Mouse (Mus musculus): ENCODE measurements at regions not wholly inside any gene's neighbourhood (a gene's known extent, or its start where the extent isn't known, plus 50 kb on each side); places are given as distances from the start of the nearest gene placed in this dataset.

DNA sequence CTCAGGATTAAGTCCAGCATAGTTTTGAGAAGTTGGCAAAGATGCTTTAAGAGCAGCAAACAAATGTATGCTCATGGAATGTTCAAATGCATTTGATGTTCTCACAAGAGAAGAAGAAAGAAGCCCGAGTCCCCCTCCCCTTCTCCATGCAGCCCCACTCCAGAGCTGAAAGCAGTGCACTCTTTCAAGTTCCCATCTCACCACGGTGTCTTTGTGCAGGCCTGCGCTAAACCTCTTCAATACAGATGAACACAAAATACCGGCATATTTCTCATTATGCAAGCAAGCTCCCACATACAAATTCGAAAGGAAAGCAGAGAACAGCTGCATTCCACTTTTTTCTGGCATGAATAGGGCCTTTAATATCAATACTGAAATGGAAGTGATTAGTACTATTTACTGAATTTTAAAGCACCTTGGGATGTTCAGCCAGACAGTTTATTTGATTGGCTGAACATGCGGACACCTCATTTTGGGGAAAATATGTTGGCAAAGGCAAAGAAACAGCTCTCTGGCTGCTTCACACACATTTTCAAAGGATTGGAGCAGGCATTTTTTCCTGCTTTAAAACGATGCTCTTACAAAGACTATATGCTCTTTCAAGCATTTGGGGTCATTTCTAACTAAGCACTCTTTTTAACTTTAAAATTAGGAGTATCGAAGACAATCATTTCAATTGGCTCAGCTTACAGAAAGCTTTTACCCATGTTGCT lies 595.8 kb downstream of the Car8 start:
- DNase-seq (ENCODE audit: low spot score in 2 of 2): no peak

DNA sequence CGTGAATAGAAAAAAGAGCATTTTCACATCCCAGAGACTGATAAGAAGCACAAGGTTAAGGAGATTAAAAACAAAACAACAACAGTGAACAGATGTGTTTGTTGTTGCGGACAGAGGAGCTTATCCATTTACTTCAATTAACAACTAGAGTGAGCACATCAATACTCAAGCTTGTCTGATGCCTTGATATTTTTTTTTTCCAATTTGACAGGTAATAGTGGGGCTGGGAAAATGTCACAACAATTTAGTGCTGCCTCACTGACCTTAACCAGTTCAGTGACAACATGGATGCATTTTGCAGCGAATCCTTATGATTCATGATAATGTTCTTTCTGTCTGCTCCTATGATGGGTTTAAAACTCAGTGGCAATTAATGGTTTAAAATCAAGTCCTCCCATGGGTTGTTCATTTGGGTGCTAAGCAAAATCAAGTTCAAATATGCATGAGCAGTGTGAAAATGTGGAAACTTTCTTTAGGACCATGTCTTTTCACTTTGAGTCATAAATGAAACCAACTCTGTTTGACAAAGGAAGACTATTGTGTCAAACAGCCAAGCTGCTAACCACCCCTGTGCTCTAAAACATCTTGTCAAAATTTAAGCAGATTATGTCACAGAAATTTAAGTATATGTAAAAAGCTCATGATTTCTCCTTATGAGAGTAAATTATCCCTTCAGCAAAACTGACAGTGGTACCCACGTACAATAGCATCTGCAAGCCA lies 641.0 kb downstream of the Car8 start:
- DNase-seq (ENCODE audit: low spot score in 2 of 2): no peak

DNA sequence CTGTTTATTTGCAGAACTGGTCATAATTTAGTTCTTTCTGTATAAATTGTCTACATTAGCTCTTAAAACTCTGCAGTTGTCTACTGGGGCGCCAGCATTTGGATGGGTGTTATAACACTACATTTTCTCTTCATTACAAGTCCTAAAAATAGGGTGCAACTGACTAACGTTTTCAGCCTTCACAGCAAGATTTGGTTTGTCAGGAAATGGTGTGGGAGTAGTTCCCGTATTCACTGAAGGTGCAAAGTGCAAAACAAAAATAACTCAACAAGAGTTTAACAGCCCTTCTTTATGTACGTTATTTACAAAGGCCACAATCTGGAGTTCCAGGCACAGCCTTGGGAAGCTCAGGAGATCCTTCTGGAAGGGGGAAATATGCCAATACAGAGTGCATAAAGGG lies 642.7 kb downstream of the Car8 start:
- DNase-seq (ENCODE audit: low spot score in 2 of 2): no peak

DNA sequence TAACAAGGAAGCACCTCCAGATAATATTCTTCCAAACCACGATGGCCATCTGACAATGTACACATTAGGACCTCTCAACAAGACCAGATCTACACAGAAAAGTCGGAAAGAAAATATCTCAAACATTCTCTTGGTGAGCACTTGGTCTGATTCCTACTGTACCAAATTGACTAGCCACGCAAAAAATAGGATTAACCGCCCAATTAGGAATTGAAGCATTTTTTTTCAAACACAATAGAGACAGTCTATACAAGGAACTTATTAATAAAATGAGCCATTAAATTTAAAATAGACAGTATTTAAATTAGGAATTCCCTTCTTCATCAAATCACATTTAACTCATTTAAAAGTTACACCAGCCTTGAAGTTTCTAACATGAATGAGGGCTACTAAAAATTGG lies 655.0 kb downstream of the Car8 start:
- DNase-seq (ENCODE audit: low spot score in 2 of 2): no peak

DNA sequence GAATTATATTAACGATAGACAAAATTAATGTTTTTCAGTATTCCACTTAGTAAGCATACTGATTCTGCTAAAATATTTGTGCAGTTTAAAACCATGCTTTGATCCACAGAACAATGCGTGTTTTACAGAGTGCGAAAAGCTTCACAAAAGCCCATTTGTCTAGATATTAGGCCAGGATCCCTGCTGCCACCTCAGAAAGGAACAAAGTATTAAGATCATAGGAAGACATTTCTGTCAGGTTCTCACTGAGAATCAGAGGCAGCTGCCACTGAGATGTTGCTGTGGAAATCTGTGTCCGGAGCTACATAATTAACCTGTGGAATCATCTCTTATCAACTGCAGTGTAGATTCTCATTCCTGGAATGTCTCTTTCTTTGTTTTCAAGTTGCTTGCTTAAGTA lies 656.9 kb downstream of the Car8 start:
- DNase-seq (ENCODE audit: low spot score in 2 of 2): no peak

DNA sequence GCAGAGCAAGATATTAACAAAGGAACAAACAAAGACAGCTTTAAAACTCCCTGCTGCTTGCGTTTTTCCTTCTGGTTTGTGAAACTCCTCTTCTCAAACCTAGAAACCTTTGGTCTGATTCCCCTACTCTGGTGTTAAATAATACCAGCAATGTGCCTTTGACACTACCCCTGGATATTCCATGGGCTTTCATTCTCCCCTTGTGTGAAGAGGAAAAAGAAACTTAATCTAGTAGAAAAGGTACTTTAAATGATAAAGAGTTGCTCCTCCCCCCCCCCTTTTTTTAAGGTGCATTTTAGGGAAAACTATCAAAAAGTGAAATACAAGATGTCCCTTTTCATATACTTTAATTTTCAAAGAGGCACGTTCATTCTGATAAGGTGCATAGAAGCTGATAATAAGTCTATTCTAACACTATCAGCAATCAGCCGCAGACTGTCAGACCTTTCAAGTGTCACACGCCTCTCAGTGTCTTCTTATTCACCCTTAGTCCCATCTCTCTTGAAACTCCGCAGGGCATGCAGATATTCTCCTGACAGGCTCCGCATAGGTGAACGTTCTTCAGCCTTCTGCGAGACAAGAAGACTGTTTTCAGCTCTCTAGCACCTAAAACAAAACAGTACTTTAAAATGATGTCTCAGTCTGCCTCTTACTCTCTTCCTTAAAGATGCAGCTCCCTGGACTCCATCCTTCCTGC lies 657.5 kb downstream of the Car8 start:
- DNase-seq (ENCODE audit: low spot score in 2 of 2): no peak

DNA sequence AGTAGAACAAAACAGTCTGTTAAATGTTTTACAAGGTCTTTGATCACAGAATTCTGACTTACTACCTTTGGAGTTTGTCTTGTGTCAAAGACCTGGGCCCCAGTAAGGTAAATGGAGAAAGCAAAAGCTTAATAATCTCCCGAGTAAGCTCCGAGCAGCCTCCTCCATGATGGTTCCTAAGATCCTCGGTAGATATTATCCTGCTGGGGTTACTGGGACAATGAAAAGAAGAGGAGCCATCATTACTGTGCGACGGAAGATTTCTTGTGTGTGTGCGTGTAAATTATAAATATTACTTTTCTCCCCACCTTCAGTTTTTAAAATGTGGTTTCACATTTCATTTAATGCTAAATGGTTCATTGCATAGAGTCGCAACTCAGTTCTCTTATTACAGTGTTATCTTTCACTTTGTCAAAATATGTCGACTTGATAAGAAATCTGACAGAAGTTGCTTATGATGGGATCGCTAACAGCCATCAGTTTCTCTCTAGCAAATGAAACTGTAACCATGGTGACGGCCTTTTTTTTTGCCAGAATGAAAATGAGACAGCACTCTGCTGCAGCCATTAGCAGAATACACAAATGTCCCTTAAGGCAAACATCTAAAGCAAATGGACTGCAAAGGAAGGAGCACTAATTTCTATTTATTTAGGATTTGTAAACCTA lies 658.2 kb downstream of the Car8 start:
- DNase-seq (ENCODE audit: low spot score in 2 of 2): no peak

DNA sequence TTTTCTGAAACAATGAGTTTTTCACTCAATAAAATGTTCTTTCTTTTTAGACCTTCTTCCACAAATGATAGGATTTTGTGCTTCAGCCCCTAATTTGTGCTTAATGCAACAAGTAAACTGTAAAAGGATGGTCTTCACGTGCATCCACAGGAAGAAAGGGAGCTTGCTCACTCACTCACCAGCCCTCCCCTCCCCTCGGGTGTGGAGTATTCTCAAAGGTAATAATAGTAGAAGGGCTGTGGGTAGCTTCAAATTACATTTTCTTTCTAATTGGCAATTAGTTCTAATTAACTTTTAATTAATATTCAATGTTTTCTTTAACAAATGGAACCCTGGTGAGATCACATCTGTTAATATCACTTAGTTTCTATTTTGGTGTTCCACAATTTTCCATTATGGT lies 664.8 kb downstream of the Car8 start:
- DNase-seq (ENCODE audit: low spot score in 2 of 2): no peak

DNA sequence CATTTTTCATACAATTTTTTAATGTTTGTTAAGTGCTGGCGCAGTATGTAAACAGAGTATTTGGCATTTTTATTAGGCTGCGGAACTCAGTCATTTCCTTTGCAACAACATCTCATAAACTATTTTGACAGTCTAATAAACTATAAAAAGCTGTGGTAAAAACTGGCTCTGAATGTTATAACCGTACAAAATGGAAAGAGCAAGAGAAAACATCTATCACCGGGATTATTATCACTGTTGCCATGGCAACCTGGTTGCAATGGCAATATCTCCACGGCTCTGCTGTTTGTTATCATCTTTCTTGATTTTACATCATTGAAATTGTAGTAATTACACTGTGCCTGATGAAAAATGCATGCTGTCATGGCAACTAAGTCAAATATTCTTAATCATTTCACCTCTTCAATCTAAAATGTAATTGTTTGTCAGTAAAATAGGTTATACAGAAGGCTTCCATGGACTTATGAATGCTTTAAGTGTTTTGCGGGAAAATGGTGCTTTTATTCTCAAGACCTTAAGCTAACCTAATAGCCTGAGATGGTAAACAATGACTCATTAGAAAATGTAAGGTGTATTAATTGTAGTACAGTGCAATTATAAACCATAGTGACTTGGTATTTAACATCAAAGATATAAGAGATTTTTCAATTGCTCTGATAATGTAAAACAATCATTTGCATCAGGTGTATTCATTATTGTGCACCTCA lies 671.0 kb downstream of the Car8 start:
- no peak for DNase-seq (ENCODE audit: low spot score in 2 of 2)

DNA sequence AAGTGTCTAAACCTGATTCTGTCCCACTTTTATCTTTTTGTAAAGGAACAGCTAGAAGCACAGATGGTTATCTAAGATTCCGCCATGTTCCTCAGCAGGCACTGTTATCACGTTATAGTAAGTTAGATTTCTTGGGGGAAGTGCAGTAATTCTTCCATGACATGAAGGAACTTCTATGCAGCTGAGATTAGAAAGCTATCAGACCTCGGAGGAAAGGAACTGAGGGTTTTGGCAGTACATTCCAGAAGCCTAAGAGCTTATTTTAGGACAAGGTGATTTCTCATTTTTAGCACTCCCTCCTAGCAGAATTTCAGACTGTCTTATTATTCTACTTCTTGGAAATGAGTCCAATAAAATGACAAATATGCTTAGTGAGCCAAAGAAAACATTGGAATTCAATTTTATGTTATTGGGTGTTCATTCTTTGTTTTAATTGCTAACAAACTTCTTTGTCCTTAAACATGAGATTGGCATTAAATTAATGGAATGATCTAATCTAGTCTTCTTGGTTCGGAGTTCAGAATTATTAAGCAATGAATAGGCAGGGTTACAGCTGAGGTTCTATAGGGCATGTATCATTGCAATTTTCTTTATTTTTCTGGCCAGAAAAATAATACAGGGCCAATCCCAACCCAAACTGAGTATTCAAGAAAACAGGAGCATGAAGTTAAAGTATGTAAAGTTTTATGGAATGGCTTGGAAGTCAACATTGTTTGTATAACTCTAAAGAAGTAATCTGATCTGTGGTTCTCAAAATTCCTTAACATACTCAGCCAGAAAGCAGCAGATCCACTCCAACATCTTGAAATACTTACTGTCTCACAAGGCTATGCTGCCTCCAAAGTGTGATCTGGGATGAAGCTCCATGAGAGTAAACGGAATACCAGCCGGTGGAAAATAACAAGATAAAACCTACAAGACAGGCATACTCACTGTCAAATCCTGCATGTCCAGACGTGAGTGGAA lies 678.7 kb downstream of the Car8 start:
- DNase-seq (ENCODE audit: low spot score in 2 of 2): no peak

DNA sequence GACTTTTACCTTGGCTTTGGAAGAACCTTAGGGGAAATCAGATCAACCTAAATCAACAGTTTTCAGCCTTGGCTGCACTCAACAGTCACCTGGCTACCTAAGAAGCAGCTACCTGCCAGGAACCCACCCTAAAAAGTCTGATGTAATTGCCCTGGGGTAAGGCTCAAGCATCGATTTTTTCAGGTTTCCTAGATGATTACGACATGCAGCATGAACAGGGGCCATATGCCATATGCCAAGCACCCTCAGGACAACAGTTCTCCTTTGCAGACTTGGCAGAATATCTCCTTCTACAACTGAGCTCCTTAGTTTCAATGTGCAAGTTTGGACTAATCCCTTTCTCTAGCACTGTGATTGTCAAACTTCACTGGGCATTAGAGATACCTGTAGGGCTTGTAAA lies 680.1 kb downstream of the Car8 start:
- DNase-seq (ENCODE audit: low spot score in 2 of 2): no peak

DNA sequence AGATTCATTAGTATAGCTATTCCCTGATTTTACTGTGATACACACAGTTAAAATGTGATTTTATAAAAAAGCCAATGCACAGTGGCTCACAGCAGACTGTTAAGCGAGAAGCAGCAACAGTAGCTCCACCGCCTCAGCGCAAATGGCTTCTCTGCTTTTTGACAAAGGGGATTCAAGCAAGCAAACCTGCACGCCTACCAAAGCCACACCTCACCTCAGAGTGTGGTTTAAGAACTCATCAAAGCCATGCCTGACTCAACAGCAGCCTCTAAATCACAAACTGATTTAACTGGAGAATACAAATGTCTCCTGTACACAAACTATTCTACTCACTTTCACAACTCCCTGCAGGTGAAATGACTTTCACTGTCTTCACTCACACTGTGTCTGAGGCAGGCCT lies 704.5 kb downstream of the Car8 start:
- no peak for DNase-seq (ENCODE audit: low spot score in 2 of 2)

DNA sequence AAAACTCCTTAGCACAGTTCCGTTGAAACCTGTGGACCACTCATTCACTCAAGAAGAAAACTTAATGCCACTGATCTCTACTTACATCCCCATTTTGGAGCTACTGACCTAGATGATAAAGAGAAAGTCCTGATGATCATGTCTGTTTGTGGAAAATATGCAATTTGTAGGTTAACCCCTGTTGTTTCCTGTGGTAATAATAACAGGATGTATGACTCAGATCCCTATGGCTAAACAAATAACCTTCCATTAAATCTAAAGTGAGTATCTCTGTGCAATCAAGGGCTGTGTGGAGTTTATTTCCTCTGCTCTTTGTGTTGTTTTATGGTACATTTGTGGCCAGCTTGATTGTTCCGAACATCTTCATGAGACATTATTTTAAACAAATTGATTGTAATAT lies 711.1 kb downstream of the Car8 start:
- DNase-seq (ENCODE audit: low spot score in 2 of 2): no peak

DNA sequence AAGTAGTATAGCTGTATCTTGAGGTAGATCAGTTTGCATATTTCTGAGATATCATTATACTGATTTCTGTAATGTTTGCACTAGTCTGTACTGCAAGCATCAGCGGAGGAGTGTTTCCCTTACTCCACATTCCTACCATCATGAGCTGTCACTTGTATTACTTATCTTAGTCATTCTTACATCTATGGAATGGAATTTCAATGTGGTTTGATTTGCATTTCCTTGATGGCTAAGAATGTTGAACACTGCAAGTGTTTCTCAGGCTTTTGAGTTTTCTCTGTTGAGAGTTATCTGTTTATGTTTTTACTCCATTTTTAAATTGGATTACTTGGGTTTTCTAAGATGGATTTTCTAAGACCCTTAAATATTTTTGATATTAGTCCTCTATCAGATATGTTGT lies 725.8 kb downstream of the Car8 start:
- DNase-seq (ENCODE audit: low spot score in 2 of 2): no peak

DNA sequence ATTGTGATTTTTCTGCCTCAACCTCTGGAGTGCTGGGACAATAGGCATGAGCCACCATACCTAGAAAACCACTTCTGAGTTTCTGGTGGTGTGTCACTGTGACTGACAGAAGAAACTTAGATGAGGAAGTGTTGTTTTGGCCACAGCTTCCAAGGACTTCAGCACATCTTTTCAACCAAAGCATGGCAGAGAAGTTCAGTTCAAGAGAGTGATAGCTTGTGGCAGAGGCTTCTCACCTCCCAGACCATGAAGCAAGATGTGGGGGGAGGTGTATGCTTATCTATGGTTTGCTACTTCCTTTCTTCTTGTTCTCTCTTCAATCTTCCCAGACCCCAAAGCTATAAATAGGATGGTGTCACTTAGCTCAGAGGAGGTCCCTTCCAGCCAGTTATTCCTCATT lies 753.3 kb downstream of the Car8 start:
- DNase-seq (ENCODE audit: low spot score in 2 of 2): no peak

DNA sequence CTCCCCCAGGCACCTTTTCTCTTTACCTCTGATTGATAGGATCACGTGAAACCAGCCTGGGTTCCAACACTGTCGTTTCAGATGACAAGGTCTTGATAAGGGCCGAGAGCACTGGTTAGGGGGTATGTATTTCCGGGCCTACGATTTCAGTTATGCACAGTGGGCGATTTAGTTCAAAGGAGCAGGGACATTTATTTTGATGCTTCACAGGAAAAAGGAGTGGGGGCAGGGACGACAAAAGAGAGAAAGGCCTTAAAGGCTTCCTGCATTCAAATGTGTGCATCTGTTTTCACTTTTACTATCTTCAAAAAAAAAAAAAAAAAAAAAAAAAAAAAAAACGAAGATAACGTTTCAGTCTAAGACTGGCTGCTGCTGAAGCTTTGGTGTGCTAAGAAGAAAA lies 783.7 kb downstream of the Car8 start:
- no peak for DNase-seq (ENCODE audit: low spot score in 2 of 2)

DNA sequence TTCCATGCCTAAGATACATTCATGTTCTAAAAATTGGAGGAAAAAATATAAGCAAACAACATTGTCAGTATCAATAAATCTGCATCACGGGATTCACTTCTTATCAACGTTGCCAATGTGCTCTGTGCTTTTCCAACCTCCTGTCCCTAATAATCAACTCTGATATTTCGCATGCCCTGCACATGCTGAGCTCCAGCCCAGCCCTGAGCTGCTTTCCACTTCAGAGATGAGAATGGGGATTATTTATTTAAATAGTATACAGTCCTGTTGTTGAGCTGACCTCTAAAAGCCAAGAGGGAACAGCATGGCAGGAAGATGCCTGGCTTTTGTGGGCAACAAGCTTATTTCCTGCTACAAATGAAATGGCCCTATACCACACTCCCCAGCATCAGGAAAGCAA lies 786.2 kb downstream of the Car8 start:
- no peak for DNase-seq (ENCODE audit: low spot score in 2 of 2)

DNA sequence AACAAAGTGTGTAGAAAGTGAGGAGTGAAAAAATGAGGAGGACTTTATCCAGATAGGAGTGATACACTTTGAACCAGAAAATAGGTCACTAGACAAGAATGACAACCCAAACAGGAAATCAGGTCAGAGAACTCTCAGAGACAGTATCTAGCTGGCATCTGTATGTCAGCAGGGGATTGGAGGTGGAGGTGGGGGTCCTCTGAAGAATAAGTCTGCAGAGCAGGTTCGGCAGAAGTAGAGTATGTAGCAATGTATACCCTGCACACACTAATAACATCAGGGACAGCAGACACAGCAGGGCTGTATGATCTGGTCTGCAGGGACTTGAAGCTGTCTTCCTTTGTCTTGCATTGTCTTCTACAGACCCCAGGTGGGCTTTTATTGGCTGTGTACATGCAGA lies 787.9 kb downstream of the Car8 start:
- DNase-seq (ENCODE audit: low spot score in 2 of 2): no peak

DNA sequence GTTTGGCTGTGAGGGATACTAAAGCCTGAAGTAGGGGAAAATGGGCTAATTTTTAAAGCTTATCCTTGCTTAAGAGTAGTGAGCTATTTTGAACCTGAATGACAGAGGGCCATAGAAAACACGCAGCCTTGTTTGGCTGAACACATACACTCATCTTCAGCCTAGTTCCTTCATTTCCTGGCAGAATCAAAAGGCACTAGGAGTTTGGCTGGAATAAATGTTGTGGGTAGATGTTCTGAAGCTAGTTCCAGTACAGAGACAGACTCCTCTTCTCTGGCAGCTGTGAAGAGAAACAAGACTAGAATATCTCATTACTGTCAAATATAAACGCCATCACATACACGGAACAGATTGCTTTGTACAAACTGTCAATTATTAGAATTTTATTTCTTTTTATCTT lies 809.5 kb downstream of the Car8 start:
- no peak for DNase-seq (ENCODE audit: low spot score in 2 of 2)

DNA sequence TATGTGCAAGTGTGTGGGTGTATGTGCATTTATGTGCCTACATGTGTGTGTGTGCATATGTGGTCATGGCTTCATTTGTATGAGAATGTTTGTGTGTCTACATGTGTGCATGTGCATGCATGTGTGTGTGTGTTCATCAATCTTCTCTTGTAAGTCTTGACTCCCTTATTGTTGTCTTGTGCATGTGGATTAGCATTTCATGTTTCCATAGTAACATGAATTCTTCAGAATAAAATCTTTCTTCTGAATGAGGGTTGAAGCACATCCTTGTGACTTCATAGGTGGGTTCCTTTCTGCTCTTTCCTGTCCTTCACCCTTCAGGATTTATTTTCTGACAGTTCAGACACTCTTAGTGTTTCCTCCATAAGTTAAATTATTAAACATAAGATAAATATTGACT lies 814.8 kb downstream of the Car8 start:
- DNase-seq (ENCODE audit: low spot score in 2 of 2): no peak

DNA sequence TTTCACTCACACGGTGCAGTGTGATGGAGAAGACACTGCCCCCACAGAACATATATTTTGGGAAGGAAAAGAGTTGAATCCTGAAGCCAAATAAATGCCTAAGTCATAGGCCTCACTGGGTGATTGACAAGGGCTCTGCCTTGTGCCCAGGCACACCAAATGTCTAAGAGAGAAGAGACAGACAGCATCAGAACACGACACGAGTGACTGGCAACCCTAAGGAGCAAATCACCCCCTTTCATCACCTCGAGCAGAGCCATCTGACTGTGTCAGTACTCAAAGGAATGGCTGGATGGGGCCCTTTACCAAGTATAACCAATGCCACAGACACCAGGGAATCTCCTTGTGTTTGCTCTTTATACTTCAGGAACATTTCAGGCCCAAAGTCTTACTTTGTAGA lies 815.6 kb downstream of the Car8 start:
- DNase-seq (ENCODE audit: low spot score in 2 of 2): no peak
